Mouse (Mus musculus): ENCODE measurements around the gene St8sia1.

St8sia1 gene

DNA sequence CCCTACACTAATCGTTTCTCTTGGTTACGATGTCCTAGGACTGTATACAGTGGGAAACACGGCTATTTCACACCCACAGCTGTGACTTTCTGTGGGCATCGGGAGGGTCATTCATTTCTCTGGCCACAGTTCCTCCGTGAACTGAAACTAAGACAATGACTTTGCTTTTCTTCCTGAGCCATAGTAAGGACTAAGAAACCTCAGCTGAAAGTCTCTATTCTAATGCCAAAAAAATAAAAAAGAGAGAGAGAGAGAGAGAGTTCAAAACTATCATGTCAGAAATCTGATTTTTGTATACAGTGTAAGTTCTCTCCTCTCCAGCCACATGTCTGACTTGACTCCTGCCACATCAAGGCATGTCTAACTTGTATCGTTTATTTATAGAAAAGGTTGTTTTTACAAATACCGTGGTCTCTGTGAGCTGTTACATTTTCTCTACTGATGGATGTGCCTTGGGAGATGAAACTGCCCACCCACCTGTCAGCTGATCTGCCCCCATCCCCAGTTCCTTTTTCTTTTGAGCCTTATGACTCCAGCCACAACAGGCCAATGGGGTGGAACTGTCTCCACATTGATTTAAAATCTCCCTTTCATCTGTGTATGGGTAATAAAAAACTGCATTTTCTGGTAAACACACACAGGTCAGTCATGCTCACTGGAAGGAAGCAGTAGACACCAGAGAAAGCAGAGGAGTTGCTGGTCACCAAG, 94.4 kb downstream of the St8sia1 start:
- in situ Hi-C loops (cut with MboI, MseI) = loop anchor here (5.0 kb wide), 1 partner anchor 48 kb away; no protein-coding TSS in a partner anchor

DNA sequence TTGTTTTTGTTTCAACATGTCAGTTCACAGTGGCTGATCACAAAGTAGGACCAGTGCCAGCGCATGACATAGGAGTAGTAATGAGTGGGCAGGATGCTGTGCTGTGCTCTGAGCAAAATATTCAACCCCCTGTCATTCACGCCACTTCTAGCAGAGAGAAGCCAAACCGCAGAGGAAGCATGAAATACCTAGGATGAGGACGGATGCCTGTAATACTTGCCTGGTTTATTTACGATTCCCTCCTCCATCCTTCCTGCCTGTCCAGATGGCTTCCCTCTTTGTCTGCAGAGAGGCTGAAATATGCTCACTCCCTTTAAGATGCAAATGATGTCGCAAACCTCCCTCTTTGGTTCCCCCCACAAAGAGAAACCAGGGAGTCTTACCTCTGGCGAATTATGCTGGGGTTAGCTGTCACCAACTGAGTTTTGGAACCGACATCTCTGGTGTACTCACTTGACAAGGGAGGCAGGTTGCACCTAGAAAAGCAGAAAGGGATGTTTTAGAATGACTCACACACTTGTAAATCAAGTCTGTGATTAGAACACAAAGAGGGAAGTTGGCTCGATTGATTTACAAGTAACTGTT, 96.7 kb downstream of the St8sia1 start:
- in situ Hi-C loops (cut with MboI, MseI) = loop anchor here (5.0 kb wide), 1 partner anchor 45 kb away; no protein-coding TSS in a partner anchor

DNA sequence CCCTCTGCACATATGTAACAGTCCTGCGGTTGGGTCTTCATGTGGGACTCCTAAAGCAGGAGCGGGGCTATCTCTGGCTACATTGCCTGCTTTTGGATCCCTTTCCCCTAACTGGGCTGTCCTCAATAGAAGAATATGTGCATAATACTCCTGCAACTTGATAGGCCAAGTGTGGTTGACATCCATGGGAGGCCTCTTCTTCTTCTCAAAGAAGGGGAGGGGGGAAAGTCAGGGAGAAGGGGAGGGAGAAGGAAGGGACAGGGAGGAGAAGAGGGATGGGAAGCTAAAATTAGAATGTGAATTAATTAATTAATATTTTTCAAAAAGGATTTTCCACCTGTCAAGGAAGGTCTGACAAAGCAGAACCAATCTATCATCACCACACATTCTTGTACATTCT, 97.2 kb downstream of the St8sia1 start:
- in situ Hi-C loops (cut with MboI, MseI) = loop anchor here (5.0 kb wide), 1 partner anchor 45 kb away; no protein-coding TSS in a partner anchor

DNA sequence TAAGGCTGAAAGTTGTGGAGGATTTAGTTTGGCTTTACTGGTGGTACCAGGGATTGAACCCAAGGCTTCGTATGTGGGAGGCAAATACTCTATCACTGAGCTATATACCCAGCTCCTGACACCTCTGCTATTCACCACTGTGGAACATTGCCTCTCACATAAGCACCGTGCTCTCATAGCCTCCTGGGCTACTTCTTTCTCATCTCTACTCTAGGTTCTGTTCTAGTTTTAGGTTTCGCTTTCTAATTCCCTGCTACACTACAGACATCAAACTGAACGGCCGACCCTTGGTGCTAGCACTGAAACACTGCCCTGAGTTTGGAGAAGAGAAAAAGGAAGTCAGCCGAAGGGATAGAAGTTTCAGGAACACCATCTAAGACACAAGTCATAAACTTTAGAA, 99.1 kb downstream of the St8sia1 start:
- in situ Hi-C loops (cut with MboI, MseI) = loop anchor here (5.0 kb wide), 1 partner anchor 43 kb away; no protein-coding TSS in a partner anchor

DNA sequence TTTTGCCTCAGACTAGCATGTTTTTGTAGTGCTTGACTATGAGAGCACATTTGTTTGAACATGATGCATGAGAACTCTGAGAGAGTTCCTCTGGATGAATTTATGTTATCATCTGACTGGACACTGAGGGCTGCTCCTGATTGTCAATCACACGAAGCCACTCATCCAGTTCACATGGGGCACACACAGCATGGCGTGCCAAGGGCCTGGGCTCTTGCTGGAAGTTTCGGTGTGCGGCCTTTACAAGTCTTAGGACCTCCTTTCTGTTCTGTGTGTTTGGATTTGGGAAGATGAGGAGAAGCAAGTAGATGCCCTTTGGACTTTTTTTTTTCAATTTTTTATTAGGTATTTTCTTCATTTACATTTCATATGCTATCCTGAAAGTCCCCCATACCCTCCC, 100.4 kb downstream of the St8sia1 start:
- in situ Hi-C loops (cut with MboI, MseI) = loop anchor here (5.0 kb wide), 1 partner anchor 93 kb away; no protein-coding TSS in a partner anchor

DNA sequence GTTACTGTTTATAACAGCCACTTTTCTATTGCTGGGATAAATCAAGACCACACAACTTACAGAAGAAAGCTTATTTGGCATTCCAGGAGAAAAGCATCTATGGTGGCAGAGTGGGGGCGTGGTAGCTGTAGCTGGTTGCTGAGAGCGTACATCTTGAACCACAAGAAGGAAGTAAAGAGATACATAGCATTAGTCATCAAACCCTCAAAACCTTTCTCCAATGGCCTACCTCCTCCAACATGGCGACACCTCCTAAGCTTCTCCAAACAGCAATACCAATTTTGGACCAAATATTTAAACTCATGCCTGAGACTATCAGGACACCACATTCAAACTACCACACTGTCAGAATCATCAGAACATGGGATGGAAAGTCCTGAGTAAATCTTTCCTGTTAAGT, 102.0 kb downstream of the St8sia1 start:
- in situ Hi-C loops (cut with MboI, MseI) = loop anchor here (5.0 kb wide), 1 partner anchor 95 kb away; no protein-coding TSS in a partner anchor

DNA sequence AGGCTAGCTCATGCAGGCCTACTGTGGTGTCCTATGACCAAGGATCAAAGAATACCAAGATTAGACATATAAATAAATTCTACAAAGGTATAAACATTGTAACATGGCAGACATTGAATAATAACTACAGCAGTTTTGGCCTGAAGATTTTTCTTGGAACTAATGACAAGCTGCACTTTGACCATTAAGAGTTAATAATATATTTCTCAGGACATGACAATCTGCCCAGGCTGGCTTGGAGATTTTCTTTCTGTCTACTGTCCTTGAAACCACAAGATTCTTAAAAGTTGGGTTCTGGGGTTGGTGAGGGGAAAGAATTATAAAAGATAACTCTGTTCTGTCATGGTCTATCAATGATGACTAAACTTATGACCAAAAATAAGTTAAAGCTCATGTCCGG, 103.9 kb downstream of the St8sia1 start:
- in situ Hi-C loops (cut with MboI, MseI) = loop anchor here (5.0 kb wide), 1 partner anchor 97 kb away; no protein-coding TSS in a partner anchor

DNA sequence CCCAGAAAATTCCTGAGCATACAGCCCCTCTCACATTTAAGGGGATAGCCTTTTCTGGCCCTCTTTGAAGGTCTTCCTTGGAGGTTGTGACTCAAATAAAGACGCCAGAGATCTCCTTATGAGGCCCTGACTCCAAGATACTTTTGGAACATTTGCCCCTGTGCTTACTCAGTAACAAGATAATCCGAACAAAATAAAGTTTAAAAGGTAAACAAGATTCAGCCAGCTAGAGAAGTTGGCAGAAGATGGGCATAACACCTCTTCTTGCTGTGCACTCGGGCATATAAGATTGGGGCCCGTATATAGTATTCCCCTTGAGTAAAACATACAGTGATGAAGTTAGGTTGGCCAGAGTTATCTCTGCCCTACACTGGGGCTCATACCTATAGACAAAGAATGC, 104.3 kb downstream of the St8sia1 start:
- in situ Hi-C loops (cut with MboI, MseI) = loop anchor here (5.0 kb wide), 1 partner anchor 97 kb away; no protein-coding TSS in a partner anchor

DNA sequence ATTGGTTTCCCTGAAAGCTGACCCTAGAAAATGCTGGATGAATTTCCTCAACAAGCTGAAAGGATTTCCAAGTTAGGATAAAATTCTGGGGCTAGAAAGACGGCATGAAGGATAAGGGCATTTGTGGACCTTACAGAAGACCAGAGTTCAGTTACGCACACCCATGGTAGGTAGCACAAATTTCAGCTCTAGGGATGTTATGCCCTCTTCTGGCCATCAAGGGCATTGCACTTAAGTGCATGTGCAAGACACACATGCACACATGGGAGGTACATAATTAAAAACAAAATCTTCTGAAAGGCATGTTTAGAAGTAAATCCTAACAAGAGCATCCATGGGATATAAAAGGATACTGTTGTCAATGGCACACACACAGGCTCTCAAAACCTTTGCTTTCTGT, 105.3 kb downstream of the St8sia1 start:
- in situ Hi-C loops (cut with MboI, MseI) = no loop called here

DNA sequence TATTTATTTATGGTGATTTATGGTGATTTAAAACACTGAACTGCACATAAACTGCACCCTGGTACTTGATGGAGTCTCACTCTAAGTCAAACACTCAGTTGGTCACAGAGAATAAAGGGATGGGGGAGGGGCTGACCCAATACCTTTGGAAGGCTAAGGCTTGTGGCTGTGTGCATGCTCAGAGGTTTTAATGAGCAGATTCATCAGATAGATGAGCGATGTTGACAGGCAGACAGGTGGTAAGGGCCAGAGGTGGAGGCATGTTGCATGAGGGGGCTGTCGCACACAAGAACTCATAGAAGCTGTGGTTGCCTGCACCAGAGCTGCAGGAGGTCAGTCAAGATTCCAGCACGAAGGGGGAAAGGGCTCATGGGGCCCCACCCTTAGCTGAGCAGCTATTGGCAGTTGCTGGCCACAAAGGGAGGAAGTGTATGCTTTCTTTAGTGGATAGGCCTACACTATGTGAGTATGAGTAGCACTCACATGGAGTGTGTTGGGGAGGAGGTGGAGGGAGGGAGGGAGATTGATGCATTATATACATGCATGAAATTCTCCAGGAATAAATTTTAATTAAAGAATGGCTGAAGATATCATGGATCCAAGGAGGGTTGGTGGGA, 107.9 kb downstream of the St8sia1 start:
- in situ Hi-C loops (cut with MboI, MseI) = no loop called here

DNA sequence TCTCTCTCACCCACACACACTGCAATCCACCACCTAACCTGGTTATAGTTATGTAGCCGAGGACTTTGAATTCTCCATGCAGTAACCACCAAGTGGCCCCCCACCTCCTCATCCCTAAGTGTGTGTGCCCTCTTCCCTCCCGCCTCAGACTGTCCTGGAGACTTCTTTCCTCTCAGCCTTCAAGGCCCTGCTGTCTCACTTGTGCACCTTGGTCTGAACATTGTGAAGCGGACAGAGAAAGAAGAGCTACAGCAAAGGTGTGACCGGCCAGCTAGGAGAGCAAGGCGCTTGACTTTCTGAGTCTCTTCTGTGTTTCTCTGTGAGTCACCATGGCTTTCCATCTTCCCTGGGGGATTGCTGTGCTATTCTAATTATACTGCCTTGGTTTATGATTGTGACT, 108.5 kb downstream of the St8sia1 start:
- in situ Hi-C loops (cut with MboI, MseI) = no loop called here

DNA sequence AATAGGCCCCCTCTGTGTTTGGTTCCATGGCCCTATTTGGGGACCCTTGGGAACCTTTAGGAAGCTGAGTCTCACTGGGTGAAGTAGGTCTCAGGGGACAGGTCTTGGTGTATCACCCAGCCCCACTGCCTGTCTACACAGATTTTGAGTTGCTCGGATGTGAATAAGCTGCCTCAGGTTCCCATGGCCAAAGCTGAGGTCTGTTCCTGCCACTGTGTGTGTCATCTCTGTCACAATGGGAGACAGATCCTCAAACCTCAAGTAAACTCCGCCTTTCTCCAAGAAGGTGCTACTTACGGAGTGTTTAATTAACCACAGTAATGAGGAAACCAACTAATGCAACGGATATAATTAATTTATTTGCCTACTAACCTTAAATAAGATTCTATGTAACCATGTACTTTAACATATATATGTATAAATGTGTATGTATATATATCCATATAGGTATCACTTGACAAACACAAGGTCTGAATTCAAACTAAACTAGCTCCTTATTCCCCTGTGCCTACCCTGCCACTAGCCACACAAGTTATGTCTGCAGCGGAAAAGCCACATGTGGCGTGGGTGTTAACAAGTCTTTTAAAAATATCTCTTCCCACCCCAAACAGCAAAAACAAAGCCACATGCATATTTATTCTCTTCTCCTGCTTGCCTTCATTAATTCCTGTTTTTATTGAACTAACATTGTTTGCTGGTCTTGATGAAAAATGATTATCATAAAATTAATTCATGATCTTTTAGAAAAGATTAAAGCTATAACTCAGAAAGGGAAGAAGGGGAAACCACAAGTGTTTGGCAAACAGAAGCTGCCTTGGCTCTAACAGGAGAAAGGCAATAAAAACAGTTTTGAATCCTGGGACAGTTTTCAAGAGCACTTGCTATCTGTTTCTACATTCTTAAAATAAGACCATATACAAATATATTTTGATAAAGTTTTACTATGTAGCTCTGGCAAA, 111.6 kb downstream of the St8sia1 start:
- in situ Hi-C loops (cut with MboI, MseI) = no loop called here

DNA sequence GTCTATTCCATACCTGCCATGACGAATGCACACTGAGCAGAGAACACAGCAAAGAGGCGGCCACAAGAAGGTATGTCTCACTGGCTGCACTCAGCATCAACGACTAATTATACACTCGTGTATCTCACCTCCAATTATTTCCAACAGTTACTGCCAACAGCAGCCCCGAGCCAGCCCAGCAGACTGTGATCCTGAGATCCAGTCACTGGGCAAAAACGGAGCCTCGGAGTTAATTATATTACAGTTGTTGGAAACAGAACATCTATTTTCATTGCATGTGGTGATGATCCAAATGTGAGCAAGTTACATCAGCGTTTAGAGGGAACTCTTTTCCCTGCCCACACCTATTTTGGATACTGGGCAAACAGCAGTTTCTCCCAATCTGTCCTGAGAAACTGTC, 113.8 kb downstream of the St8sia1 start:
- in situ Hi-C loops (cut with MboI, MseI) = no loop called here

DNA sequence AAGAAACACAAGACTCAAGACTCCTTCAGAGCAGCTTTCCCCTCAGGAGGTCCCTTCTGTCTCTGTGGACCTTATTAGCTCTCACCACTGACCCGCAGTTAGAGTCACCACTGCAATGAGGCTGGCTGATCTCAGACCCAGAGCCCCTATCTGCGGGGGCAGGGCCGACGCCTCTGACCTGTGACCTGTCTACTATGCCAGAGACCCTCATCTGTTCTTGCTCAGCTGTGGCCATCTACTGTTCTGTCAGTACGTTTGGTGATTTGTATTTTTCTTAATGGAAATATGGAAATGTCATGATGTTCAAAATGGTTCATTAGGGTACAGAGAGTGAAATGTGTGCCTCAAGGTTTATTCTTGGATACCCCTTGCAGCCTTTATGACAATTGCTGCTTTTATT, 114.9 kb downstream of the St8sia1 start:
- in situ Hi-C loops (cut with MboI, MseI) = no loop called here

DNA sequence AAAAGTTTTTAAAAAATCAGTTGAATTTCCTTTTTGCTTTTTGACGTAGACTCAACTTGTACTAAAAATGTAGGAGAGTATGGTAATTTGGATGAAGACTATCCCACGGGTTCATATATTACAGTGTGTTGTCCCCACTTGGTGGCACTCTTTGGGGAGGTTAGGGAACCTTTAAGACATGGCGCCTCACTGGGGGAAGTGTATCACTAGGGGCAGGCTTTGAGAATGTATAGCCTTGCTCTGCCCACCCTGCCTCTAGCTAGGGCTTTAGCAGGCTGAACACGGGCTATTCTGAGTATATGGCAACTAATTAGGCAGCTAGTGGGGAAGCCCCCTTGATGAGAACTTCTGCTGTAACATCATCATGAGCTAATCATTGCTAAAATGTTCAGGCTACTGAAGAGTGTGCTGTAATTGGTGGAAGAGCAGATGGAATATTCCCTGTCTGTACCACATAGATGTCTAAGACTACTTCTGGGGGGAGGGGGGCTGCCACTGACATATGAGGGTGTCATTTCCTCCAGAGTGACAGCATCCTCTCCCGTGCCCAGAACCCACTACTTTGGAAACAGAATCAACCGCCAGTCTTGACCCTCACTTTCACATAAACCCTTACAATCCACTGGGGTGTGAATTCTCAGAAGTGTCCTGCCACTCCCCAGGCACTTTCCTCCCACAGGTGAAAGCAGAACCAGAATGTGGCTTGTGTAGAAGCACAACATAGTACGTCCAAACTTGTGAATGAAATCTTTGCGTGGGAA, 116.2 kb downstream of the St8sia1 start:
- in situ Hi-C loops (cut with MboI, MseI) = no loop called here

DNA sequence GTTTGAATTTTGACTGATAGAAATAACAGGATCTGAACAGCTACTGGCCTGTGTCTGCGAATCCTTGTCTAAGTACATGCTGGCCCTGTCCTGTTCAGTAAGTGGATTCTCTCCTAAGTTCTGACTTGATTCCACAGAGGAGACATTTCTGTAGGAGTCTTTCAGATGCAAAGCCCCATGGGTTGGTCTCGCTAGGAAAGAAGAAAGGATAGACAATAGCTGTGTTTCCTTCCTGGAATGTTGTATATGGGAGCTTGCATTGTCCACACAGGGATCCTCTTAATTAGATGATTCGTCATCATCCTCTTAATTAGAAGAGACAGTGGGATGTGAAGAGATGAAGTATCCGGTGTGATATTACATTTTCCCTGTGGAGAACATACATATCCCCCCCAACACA, 117.4 kb downstream of the St8sia1 start:
- in situ Hi-C loops (cut with MboI, MseI) = no loop called here

DNA sequence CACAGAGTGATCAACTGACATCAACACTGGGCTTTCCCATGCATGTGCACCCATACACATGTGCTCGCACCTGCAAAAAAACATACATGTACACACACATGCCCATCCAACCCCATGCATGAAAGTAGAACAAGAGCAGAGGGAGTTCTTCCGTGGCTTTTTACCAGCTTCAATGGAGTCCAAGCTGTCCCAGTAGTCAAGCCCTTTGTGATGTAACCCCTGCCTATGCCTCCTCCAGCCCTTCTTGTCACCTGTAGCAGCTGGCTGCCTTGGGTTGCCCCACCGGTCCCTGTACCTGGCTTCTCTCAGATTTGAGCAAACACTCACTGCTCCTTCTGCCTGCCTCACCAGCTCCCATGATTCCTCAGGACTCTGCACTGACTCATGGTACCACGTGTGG, 119.2 kb downstream of the St8sia1 start:
- in situ Hi-C loops (cut with MboI, MseI) = no loop called here

DNA sequence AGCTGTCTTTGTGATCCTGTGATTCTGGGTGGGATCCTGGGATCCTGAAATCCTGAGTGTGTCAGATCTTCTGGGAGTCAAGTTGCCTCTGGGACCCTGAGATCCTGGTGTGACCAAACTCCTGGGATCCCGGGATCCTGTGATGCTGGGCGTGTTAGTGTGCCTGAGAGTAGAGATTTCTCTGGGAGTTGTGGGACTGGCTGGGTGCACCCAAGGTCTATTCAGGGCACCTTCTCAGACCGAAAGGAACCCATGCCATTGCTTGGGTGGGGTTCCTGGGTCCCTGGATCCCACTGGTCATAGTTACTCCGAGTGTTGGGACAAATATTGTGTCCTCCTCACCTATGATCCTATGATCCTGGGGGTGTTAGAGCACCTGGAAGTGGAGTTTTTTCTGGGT, 120.2 kb downstream of the St8sia1 start:
- in situ Hi-C loops (cut with MboI, MseI) = no loop called here

DNA sequence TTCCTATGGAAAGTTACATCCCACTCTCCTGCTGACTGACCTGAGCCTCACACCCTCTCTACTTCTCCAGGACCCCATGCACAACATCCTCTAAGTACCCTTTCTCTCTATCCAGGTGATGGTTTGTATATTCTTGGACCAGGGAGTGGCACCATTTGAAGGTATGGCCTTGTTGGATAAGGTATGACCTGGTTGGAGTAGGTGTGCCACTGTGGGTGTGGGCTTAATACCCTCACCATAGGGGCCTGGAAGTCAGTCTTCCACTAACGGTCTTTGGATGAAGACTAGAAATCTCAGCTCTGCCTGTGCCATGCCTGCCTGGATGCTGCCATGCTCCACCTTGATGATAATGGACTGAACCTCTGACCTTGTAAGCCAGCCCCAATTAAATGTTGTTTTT, 125.8 kb downstream of the St8sia1 start:
- in situ Hi-C loops (cut with MboI, MseI) = no loop called here

DNA sequence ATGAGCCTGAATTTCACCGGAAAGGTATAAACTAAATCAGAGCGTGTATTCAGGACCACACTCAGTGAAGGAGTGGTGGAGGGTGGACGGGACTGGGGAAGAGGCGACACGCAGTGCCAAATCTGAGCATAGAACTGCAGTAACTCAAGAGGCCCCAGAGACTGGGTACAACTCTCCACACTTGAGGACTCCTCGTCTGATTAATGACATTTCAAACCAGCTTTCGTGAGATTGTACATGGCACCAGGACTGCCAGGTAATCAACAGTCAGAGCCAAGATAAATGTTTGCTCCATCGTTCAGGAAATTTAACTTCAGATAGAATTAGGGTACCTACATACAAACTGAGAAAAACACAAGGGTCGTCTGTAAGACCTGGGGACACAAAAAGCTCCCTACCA, 126.9 kb downstream of the St8sia1 start:
- in situ Hi-C loops (cut with MboI, MseI) = no loop called here

DNA sequence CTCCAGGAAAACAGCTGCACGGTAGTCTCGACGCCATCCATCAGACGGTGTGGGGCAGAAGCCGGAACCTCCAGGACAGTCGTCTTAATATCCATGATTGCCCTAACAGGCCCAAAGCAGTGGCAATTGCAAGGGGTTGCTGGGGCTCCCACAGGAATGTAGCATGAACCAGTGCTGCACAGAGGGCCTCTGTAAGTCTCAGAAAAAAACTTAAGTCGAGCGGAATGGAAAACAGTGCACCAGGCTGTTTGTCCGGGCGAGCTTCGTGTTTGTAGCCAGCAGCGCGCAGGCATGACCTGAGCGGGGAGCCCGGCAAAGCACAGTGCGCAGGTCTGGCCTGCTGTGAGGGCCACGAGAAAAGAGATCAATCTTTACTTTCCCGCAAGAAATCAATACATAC, 128.5 kb downstream of the St8sia1 start:
- in situ Hi-C loops (cut with MboI, MseI) = no loop called here

All from T-helper 2 cell (primary cell).